Mouse (Mus musculus): ENCODE measurements around the gene Sgtb. TPM values are rescaled to one million over a fixed set of nuclear protein-coding genes. Genes with fewer than 3 reads are reported as not detected.

Sgtb gene
- total RNA-seq (2015; ENCODE audit: low replicate concordance): not detected in 2 replicates
- not detected in 2 replicates for total RNA-seq (2017; ENCODE audit: low replicate concordance)

GRCm38 (mm10) chr13:104109288-104109815 is at the start of gene Sgtb, which contains the start of gene Nln:
Gene Sgtb (plus strand): TSS chr13:104109741.
Gene Nln (minus strand): TSS chr13:104109614.
- peak; percentile 95 for ATAC-seq (replicated peaks; ENCODE audit: low FRiP score, poor library complexity, severe bottlenecking)

GRCm38 (mm10) chr13:104060231-104060630 is 49.3 kb upstream of the Sgtb start:
- ATAC-seq (replicated peaks; ENCODE audit: low FRiP score, poor library complexity, severe bottlenecking): no peak

GRCm38 (mm10) chr13:104061975-104062750 is 47.4 kb upstream of the Sgtb start:
- no peak for ATAC-seq (replicated peaks; ENCODE audit: low FRiP score, poor library complexity, severe bottlenecking)

- ATAC-seq (replicated peaks; ENCODE audit: low FRiP score, poor library complexity, severe bottlenecking): no peak
Measured at GRCm38 (mm10) chr13:104063061-104063460, 46.5 kb upstream of the Sgtb start.

- ATAC-seq (replicated peaks; ENCODE audit: low FRiP score, poor library complexity, severe bottlenecking): no peak
Measured at GRCm38 (mm10) chr13:104065649-104066347, 43.7 kb upstream of the Sgtb start.

GRCm38 (mm10) chr13:104069216-104069615 is 40.3 kb upstream of the Sgtb start:
- ATAC-seq (replicated peaks; ENCODE audit: low FRiP score, poor library complexity, severe bottlenecking): no peak

- ATAC-seq (replicated peaks; ENCODE audit: low FRiP score, poor library complexity, severe bottlenecking): no peak
Measured at GRCm38 (mm10) chr13:104070703-104071102, 38.8 kb upstream of the Sgtb start.

GRCm38 (mm10) chr13:104072351-104072750 is 37.2 kb upstream of the Sgtb start:
- ATAC-seq (replicated peaks; ENCODE audit: low FRiP score, poor library complexity, severe bottlenecking): no peak

- ATAC-seq (replicated peaks; ENCODE audit: low FRiP score, poor library complexity, severe bottlenecking): no peak
Measured at GRCm38 (mm10) chr13:104074230-104074629, 35.3 kb upstream of the Sgtb start.

- 0 out of 2 replicates have a peak, but pooled peaks have one; percentile 20 for ATAC-seq (replicated peaks; ENCODE audit: low FRiP score, poor library complexity, severe bottlenecking)
Measured at GRCm38 (mm10) chr13:104074731-104075130, 34.8 kb upstream of the Sgtb start.

GRCm38 (mm10) chr13:104076993-104077392 is 32.5 kb upstream of the Sgtb start:
- no peak for ATAC-seq (replicated peaks; ENCODE audit: low FRiP score, poor library complexity, severe bottlenecking)

GRCm38 (mm10) chr13:104082504-104082903 is 27.0 kb upstream of the Sgtb start:
- no peak for ATAC-seq (replicated peaks; ENCODE audit: low FRiP score, poor library complexity, severe bottlenecking)

GRCm38 (mm10) chr13:104084600-104084999 is 24.9 kb upstream of the Sgtb start:
- ATAC-seq (replicated peaks; ENCODE audit: low FRiP score, poor library complexity, severe bottlenecking): no peak

- ATAC-seq (replicated peaks; ENCODE audit: low FRiP score, poor library complexity, severe bottlenecking): no peak
Measured at GRCm38 (mm10) chr13:104089387-104089786, 20.2 kb upstream of the Sgtb start.

- ATAC-seq (replicated peaks; ENCODE audit: low FRiP score, poor library complexity, severe bottlenecking): no peak
Measured at GRCm38 (mm10) chr13:104091734-104092133, 17.8 kb upstream of the Sgtb start.

GRCm38 (mm10) chr13:104094531-104095385 is 14.8 kb upstream of the Sgtb start:
- no peak for ATAC-seq (replicated peaks; ENCODE audit: low FRiP score, poor library complexity, severe bottlenecking)

- no peak for ATAC-seq (replicated peaks; ENCODE audit: low FRiP score, poor library complexity, severe bottlenecking)
Measured at GRCm38 (mm10) chr13:104095955-104096354, 13.6 kb upstream of the Sgtb start.

GRCm38 (mm10) chr13:104097190-104097589 is 12.4 kb upstream of the Sgtb start:
- no peak for ATAC-seq (replicated peaks; ENCODE audit: low FRiP score, poor library complexity, severe bottlenecking)

GRCm38 (mm10) chr13:104100416-104100815 is 9.1 kb upstream of the Sgtb start:
- ATAC-seq (replicated peaks; ENCODE audit: low FRiP score, poor library complexity, severe bottlenecking): no peak
